Mouse (Mus musculus) gastrocnemius, postnatal 14 days (tissue): ENCODE measurements at regions not wholly inside any gene's neighbourhood (a gene's known extent, or its start where the extent isn't known, plus 50 kb on each side); places are given as distances from the start of the nearest gene placed in this dataset.

Source experiments
- DNase-seq: peaks from one replicate; pipeline ENCODE4 v3.0.0; 2021; ENCODE audit warnings: mixed read lengths
- intact Hi-C: fragments of 180-260 bp; cut with DNase I; formaldehyde crosslinking; loops from one replicate; pipeline ENCODE4 v1.15.1; 2025; ENCODE audit warnings: low total_unique reads

GRCm38 (mm10) chr15:64434502-64434901, 374.2 kb upstream of the Fam49b start:
- no peak for DNase-seq
- intact Hi-C loops = no loop called here

- intact Hi-C loops = no loop called here
- DNase-seq = no peak
These were observed 374.6 kb upstream of the Fam49b start for GRCm38 (mm10) chr15:64434908-64435307.

- no peak for DNase-seq
- intact Hi-C loops = no loop called here
These were observed 372.4 kb upstream of the Gm21798 start for GRCm38 (mm10) chr15:64445076-64445475.

- peak; percentile 18 for DNase-seq
- intact Hi-C loops = no loop called here
These were observed 371.0 kb upstream of the Gm21798 start for GRCm38 (mm10) chr15:64446411-64447072.

- no peak for DNase-seq
- intact Hi-C loops = no loop called here
These were observed 370.1 kb upstream of the Gm21798 start for GRCm38 (mm10) chr15:64447239-64447952.

- intact Hi-C loops = no loop called here
These were observed 368.8 kb upstream of the Gm21798 start for GRCm38 (mm10) chr15:64448581-64449140.

GRCm38 (mm10) chr15:64470743-64471142, 346.8 kb upstream of the Gm21798 start:
- intact Hi-C loops = no loop called here
- DNase-seq = peak; percentile 42

More at GRCm38 (mm10) chr15:64448581-64449140, 368.8 kb upstream of the Gm21798 start:
- peak; percentile 13 for DNase-seq

GRCm38 (mm10) chr15:64471597-64471996, 345.9 kb upstream of the Gm21798 start:
- no peak for DNase-seq
- intact Hi-C loops = no loop called here

GRCm38 (mm10) chr15:64474236-64474635, 343.3 kb upstream of the Gm21798 start:
- intact Hi-C loops = no loop called here
- no peak for DNase-seq

- intact Hi-C loops = no loop called here
- no peak for DNase-seq
These were observed 340.4 kb upstream of the Gm21798 start for GRCm38 (mm10) chr15:64477131-64477530.

GRCm38 (mm10) chr15:64480625-64481024, 336.9 kb upstream of the Gm21798 start:
- intact Hi-C loops = no loop called here
- no peak for DNase-seq

GRCm38 (mm10) chr15:64481226-64481625, 336.3 kb upstream of the Gm21798 start:
- intact Hi-C loops = no loop called here
- DNase-seq = no peak

GRCm38 (mm10) chr15:64482960-64483359, 334.5 kb upstream of the Gm21798 start:
- intact Hi-C loops = no loop called here
- no peak for DNase-seq

- no peak for DNase-seq
- intact Hi-C loops = no loop called here
These were observed 329.7 kb upstream of the Gm21798 start for GRCm38 (mm10) chr15:64487801-64488200.

- DNase-seq = no peak
- intact Hi-C loops = no loop called here
These were observed 316.7 kb upstream of the Gm21798 start for GRCm38 (mm10) chr15:64500783-64501182.

GRCm38 (mm10) chr15:64501479-64501878, 316.0 kb upstream of the Gm21798 start:
- DNase-seq = no peak
- intact Hi-C loops = no loop called here

GRCm38 (mm10) chr15:64504751-64505150, 312.7 kb upstream of the Gm21798 start:
- DNase-seq = no peak
- intact Hi-C loops = no loop called here

- intact Hi-C loops = no loop called here
These were observed 306.8 kb upstream of the Gm21798 start for GRCm38 (mm10) chr15:64510649-64511048.

GRCm38 (mm10) chr15:64511176-64511575, 306.3 kb upstream of the Gm21798 start:
- DNase-seq = no peak
- intact Hi-C loops = no loop called here

More at GRCm38 (mm10) chr15:64510649-64511048, 306.8 kb upstream of the Gm21798 start:
- no peak for DNase-seq

- intact Hi-C loops = no loop called here
- DNase-seq = no peak
These were observed 304.9 kb upstream of the Gm21798 start for GRCm38 (mm10) chr15:64512615-64513014.
